Mouse (Mus musculus): ENCODE data around the gene Hip1r. TPM values are rescaled to one million over a fixed set of nuclear protein-coding genes. Genes with fewer than 3 reads are reported as not detected.

The Hip1r gene
- polyA plus RNA-seq, 1 experiment: 22.9 TPM

DNA sequence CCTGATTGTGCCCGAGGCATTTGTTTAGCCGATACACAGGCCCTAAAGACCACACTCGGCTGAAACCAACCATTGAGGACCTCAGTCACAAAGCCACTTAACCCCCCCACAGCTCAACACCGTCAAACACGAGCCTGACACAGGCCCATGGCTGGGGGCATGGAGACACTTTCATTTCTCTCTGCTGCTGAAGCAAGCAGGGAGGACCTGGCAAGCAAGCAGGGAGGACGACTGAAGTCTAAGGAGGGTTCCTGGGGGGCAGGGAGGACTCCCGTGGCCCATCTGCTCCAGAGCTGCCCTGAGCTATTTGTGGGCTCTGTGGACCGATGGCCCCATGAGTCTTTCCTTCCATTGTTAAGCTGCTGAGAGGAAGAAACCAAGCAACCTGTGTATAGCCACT lies 38.5 kb downstream of the Hip1r start:
- 54% methylated on average over 8 of the region's 8 CpGs for WGBS
- DNase-seq (ENCODE audit: low read depth, low spot score): no peak

DNA sequence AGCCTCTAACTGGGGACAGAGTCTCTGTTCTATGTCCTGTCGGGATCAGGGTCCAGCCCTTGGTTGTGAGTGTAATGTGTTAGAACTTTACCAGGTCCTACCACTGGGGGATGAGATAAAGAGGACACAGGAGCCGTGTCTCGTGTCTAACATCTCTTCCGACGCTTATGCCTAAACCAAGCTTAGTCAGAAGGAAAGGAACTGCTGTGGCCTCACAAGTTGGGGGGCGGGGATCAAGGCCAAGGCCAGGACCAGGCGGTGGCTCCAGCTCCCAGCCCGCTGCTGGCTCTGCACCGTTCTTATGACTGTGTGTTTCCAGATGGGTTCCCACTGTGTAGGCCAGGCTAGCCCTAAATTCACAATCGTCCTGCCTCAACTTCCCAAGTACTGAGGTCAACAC lies 39.5 kb downstream of the Hip1r start:
- 65% methylated on average over 10 of the region's 10 CpGs for WGBS
- no peak for DNase-seq (ENCODE audit: low read depth, low spot score)

GRCm38 (mm10) chr5:124013747-124014146 lies 40.3 kb downstream of the Hip1r start:
- DNase-seq (ENCODE audit: low read depth, low spot score): no peak
- WGBS: 79% methylated on average over 16 of the region's 16 CpGs

DNA sequence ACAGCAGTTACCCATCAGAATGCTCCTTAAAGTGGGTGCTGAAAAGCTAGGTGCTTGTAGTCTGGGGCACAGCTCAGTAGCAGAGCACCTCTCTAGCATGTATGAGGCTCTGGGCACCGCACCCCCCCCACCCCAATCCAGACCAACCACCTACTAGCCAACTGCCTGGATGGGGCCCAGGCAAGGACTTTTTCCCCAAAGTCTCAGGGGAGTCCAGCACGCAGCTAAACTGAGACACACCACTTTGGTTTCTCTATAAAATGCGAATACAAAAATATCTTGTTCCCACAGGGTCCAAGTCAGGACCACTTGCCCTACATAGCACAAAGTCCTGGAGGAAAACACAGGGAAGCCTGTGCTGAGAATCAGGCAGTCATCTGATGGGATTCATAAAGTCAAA lies 40.8 kb downstream of the Hip1r start:
- 44% methylated on average over 3 of the region's 3 CpGs for WGBS
- no peak for DNase-seq (ENCODE audit: low read depth, low spot score)

DNA sequence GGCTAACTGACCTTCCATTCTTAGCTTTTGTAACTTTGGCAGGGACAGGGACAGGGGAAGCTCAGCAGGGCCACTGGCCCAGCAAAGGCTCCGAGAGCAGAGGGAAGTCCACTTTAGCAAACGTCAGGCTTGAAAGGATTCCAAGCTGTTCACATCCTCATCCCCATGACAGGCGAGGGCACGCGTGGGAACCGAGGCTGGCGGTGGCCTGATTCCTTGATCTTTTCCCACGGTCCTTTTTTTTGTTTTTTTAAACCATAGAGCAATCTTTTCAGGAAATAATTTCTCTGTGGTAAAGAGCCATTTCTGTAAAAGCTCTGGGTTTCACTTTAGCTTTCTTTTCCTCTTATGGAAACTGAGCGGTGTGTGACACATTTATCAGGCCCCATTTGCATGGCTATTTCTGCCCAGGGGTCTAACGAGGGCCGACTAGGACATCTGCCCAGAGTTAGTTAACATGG lies 41.4 kb downstream of the Hip1r start:
- whole genome bisulfite sequencing: 15% methylated on average over 11 of the region's 11 CpGs
- no peak for DNase-seq (ENCODE audit: low read depth, low spot score)

GRCm38 (mm10) chr5:124015727-124016126 lies 42.3 kb downstream of the Hip1r start:
- 60% methylated on average over 2 of the region's 2 CpGs for WGBS

DNA sequence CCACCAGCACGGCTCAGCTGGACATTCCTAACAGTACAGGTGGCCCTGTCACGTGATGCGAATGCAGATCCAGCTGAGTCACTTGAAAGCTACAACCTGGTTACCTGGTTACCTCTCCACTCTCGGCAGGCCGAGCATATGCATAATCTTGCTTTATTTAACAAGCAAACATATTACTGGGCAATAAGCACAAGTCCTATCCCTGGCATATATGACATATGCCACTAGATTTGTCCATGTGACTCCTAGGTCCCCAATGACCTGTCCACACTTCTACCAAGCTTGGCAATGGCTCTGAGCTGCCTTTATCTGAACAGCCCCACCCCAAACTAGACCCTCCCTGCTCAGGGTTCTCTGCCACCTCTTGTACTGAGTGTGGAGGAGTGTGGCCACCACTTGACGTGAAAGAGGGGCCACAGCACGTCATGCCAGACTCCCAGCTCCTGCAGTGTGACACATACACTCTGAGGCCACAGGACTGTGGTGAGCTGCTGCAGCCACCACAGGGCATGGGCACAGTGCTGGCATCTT lies 42.9 kb downstream of the Hip1r start:
- peak; percentile 66 for DNase-seq (ENCODE audit: low read depth, low spot score)
- WGBS: 41% methylated on average over 7 of the region's 7 CpGs

More at GRCm38 (mm10) chr5:124015727-124016126, 42.3 kb downstream of the Hip1r start:
- no peak for DNase-seq (ENCODE audit: low read depth, low spot score)

GRCm38 (mm10) chr5:124017941-124018340 lies 44.5 kb downstream of the Hip1r start:
- DNase-seq (ENCODE audit: low read depth, low spot score): no peak
- WGBS: 73% methylated on average over 9 of the region's 9 CpGs

DNA sequence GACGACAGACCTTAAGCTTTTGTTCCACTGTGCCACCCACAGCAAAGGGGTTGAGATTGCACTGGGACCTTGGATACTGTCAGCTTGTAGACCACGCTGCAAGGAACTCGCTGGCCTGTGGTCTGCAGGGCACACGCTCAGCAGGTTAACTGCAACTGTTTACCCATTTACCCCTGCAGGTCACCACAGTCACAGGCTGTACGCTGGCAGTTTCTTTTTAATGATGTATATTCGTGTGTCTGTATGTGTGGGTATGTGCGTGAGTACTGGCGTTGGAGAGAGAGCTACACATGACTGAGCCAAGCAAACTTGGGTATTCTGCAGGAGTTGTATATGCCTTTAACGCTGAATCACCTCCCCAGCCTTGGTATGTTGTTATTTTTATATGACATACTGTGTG lies 45.2 kb downstream of the Hip1r start:
- no peak for DNase-seq (ENCODE audit: low read depth, low spot score)
- WGBS: 84% methylated on average over 9 of the region's 9 CpGs

- DNase-seq (ENCODE audit: low read depth, low spot score): no peak
- WGBS: 53% methylated on average over 12 of the region's 12 CpGs
Measured at GRCm38 (mm10) chr5:124019348-124020216, 46.2 kb downstream of the Hip1r start.

DNA sequence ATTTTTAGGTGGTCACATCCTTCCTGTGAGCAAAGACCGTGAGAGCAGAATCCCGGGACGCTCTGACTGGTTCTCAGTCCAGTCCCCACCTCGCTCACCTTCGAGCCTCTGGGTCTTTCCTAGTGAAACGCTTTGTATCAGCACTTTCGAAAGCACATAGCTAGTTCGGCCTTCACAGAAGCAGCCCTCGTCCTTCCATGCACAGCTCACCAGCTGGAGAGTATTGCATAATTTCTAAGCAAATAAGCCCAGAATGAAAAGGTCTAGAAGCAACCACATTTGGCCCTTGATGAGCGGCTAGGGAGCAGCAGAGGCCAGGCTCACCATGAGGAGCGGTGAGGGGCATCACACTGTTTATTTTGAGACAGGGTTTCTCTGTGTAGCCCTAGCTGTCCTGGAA lies 47.7 kb downstream of the Hip1r start:
- 78% methylated on average over 11 of the region's 11 CpGs for WGBS
- no peak for DNase-seq (ENCODE audit: low read depth, low spot score)

DNA sequence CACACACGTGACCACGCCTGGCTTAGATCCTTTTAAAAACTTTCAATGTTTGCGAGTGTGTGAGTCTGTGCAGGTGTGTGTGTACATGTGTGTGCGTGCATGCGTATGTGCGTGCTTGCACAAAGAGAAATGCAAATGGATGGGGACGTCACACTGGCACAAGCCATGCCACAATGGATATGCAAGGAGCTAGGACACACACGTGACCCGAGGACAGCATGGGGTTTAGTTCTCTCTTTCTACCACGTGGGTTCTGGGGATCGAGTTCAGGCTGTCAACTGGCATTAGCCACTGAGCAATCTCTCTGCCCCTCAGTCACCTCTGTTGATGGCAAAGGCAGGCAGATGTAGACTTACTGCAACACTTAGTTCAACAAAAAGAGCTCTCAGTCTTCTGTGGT lies 48.3 kb downstream of the Hip1r start:
- DNase-seq (ENCODE audit: low read depth, low spot score): no peak
- 84% methylated on average over 11 of the region's 11 CpGs for WGBS

- WGBS: 73% methylated on average over 7 of the region's 7 CpGs
- DNase-seq (ENCODE audit: low read depth, low spot score): no peak
Measured at GRCm38 (mm10) chr5:124022365-124022764, 48.9 kb downstream of the Hip1r start.

- DNase-seq (ENCODE audit: low read depth, low spot score): no peak
- 88% methylated on average over 6 of the region's 6 CpGs for WGBS
Measured at GRCm38 (mm10) chr5:124024677-124025076, 51.2 kb downstream of the Hip1r start.

- WGBS: 69% methylated on average over 9 of the region's 9 CpGs
- DNase-seq (ENCODE audit: low read depth, low spot score): no peak
Measured at GRCm38 (mm10) chr5:124025146-124025545, 51.7 kb downstream of the Hip1r start.

GRCm38 (mm10) chr5:124025587-124026441 lies 52.4 kb downstream of the Hip1r start:
- 87% methylated on average over 15 of the region's 15 CpGs for WGBS
- no peak for DNase-seq (ENCODE audit: low read depth, low spot score)

DNA sequence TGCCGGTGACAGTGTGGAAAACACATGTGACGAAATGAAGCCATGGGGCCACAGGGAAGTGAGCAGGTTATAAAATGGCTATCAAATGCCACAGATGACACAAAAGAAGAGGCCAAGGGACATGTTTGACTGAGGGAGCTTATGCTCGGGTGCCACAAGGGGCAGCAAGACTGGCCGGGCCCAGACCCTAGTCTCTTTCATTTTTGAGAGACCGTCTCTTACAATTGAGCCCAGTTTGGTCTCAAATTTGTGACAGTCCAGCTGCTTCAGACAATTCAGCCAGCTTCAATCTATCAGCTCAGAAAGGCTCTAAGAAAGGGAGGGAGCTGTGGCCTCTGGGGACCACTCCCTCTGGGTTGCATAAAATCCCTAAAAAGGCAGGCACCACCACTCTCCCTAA lies 53.1 kb downstream of the Hip1r start:
- WGBS: 81% methylated on average over 5 of the region's 5 CpGs
- DNase-seq (ENCODE audit: low read depth, low spot score): no peak

- 62% methylated on average over 19 of the region's 19 CpGs for WGBS
- DNase-seq (ENCODE audit: low read depth, low spot score): no peak
Measured at GRCm38 (mm10) chr5:124027702-124028470, 54.5 kb downstream of the Hip1r start.

GRCm38 (mm10) chr5:124028680-124029079 lies 55.3 kb downstream of the Hip1r start:
- WGBS: 26% methylated on average over 7 of the region's 7 CpGs
- DNase-seq (ENCODE audit: low read depth, low spot score): no peak
